In the genomic region with DNA sequence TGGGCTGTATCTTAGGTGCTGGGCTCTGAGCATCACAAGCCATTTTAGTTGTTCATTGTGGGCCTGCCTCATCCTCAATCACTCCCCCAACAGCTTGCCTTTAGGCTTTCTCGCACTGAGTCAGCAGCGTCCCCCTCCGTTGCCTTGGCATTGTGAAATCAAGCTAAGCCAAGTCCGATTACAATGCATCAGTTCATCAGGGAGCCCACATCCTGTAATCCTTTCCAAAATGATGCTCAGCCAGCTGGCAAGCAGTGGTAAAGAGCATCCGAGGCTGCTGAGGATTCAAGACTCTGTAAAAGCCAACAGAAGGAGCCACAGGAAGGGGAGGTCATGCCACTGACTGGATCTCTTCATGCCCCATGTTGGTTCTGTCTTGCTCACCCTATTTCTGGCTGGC, we compare ENCODE assay signal across 10 mouse cellular contexts. TPM values are rescaled to one million over a fixed set of nuclear protein-coding genes. Genes with fewer than 3 reads are reported as not detected.
DNase-seq lines count a peak whose midpoint lies in the region; ATAC-seq and TF ChIP-seq lines count a peak whose summit lies in the region.
"Had no signal": no experiment of that assay in that cellular context is flagged by ENCODE, and none has a peak within 500 bp of the region (broad histone marks: within the 10 kb centered on the region; RNA-seq: fewer than 3 reads in every experiment).

No protein-coding gene starts in this region.

- H3K27ac ChIP-seq in heart, adult 2 months = no peak overlapping the region
- H3K27ac ChIP-seq: embryonic facial prominence, embryonic 13.5 days had no signal

- 52% methylated on average over 5 of the region's 5 CpGs for WGBS in heart, adult 2 months

- TF ChIP-seq POLR2A in heart, adult 2 months (IDR thresholded peaks at IDR 0.05; ENCODE audit: insufficient read depth, low read depth, low read length) = no peak

- TF ChIP-seq CTCF in heart, adult 2 months (IDR thresholded peaks at IDR 0.05) = no peak

- intact Hi-C loops in heart, postnatal 10 days (cut with DNase I) = no loop called here
- intact Hi-C loops in heart, adult 2 months (cut with DNase I) = no loop called here

- no peak for TF ChIP-seq EP300 in heart, adult 2 months (IDR thresholded peaks at IDR 0.05; ENCODE audit: insufficient read depth, low read depth, low read length)

- H3K27me3 ChIP-seq in heart, adult 2 months (ENCODE audit: control insufficient read depth, insufficient read depth, low read length) = no peaks in the 10 kb centered on the region

- H3K79me2 ChIP-seq in heart, adult 2 months (replicated peaks; ENCODE audit: control insufficient read depth, insufficient read depth, low read length) = no peaks in the 10 kb centered on the region

- no peak overlapping the region for H3K4me3 ChIP-seq in heart, adult 2 months
- H3K4me3 ChIP-seq: embryonic facial prominence, embryonic 13.5 days had no signal

- ATAC-seq in activated CD4-positive, CD25-positive, alpha-beta regulatory T cell, adult 4 months = no peak
- no peak for ATAC-seq in megakaryocyte progenitor cell, adult 5-6 weeks (replicated peaks; ENCODE audit: poor library complexity)

- no peak overlapping the region for H3K9ac ChIP-seq in heart, adult 2 months (ENCODE audit: low read depth, low read length)
- H3K9ac ChIP-seq: embryonic facial prominence, embryonic 13.5 days had no signal

- DNase-seq in heart, postnatal 10 days = peak; percentile 22 to 35
- no peak for DNase-seq in heart, adult 2 months
- DNase-seq in cerebellum, adult 9-11 months = peak; percentile 93
- peak; percentile 77 to 79 for DNase-seq in layer of hippocampus, postnatal 10 days (ENCODE audit: low spot score in 2 of 2)
- peak; percentile 15 for DNase-seq in retina, embryonic 14.5 days (ENCODE audit: low spot score)
- DNase-seq in adrenal gland, postnatal 14 days = no peak

- H3K36me3 ChIP-seq in heart, adult 2 months (ENCODE audit: control insufficient read depth, insufficient read depth, low read length) = no peaks in the 10 kb centered on the region
- H3K36me3 ChIP-seq: embryonic facial prominence, embryonic 13.5 days had no signal

- H3K4me1 ChIP-seq in heart, adult 2 months (ENCODE audit: control insufficient read depth, insufficient read depth, low read length) = no peaks in the 10 kb centered on the region

RNA-seq across cellular contexts. Expression of gene Gm32742, which starts 15.3 kb away (rescaled TPM):
- not detected for total RNA-seq in heart, postnatal 10 days (2021)
- total RNA-seq in heart, adult 2 months (2021) = not detected
- 0.23 TPM in 1 of 2 replicates, not detected in the other for polyA plus RNA-seq in heart, adult 2 months (2012; rRNA removed)
- total RNA-seq in layer of hippocampus, postnatal 10 days (2021) = not detected
- total RNA-seq in adrenal gland, postnatal 14 days (2021) = not detected in 2 replicates
- not detected for polyA plus RNA-seq in activated CD4-positive, CD25-positive, alpha-beta regulatory T cell, adult 4 months (2017; shearing (Covaris generic))
- 0.10 and 0.22 TPM in 2 replicates for total RNA-seq in megakaryocyte progenitor cell, adult 5-6 weeks (2015)
- 0.14 TPM in 1 of 2 replicates, not detected in the other for total RNA-seq in megakaryocyte progenitor cell, adult 5-6 weeks (2017)

RNA-seq across cellular contexts. Expression of gene Pou2af1, which starts 32.9 kb away (rescaled TPM):
- under 1 TPM; 0.38 to 0.45 TPM for total RNA-seq in heart, postnatal 10 days (2021)
- 1 to 10 TPM in 1 of 2 experiments, under 1 TPM in 1; 0.70 to 1.1 TPM for total RNA-seq in heart, adult 2 months (2021)
- polyA plus RNA-seq in heart, adult 2 months (2012; rRNA removed) = 0.76 and 2.3 TPM in 2 replicates
- under 1 TPM in 1 of 2 experiments, not detected in 1; 0.14 TPM for total RNA-seq in layer of hippocampus, postnatal 10 days (2021)
- 1.6 and 7.5 TPM in 2 replicates for total RNA-seq in adrenal gland, postnatal 14 days (2021)
- 1 to 10 TPM; 5.2 to 6.6 TPM for polyA plus RNA-seq in activated CD4-positive, CD25-positive, alpha-beta regulatory T cell, adult 4 months (2017; shearing (Covaris generic))
- total RNA-seq in megakaryocyte progenitor cell, adult 5-6 weeks (2015) = 0.39 TPM in 1 of 2 replicates, not detected in the other
- not detected in 2 replicates for total RNA-seq in megakaryocyte progenitor cell, adult 5-6 weeks (2017)
- polyA plus RNA-seq: limb, embryonic 11.5 days had no signal

Comparison
In these comparisons a context has a peak if more than half of its experiments do, and no peak if none do; other contexts are left out.
1. DNase-seq: peak in heart, postnatal 10 days (2 of 2), cerebellum, adult 9-11 months (single experiment), layer of hippocampus, postnatal 10 days (2 of 2) and retina, embryonic 14.5 days (single experiment); none in heart, adult 2 months (0 of 2) and adrenal gland, postnatal 14 days (single experiment).